Mouse (Mus musculus) lung, postnatal 25 days (tissue): ENCODE data around the gene Ddb1.
A peak's percentile ranks its signal among the peaks of the same experiment; 100 is the strongest.

Experiments used
- DNase-seq: peaks from one replicate; pipeline ENCODE4 v3.0.0; 2022; ENCODE audit warnings: low spot score

Ddb1 gene

DNA sequence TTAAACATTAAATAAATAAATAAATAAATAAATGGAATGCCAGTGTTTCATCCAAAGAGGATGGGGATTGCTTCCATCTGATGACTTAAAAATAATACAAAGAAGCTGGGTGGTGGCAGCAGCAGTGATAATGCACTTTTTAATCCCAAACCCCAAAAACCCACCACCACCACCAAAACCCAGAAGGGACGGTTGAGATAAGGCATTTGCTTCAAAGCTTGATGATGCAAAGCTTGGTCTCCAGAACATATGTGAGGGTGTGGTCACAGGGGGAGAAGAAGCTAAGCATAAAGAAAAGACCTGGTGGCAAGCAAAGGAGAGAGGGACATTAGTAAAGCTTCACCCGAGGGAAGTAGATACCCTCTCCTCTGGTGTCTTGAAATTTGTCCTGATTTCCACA lies 56.8 kb downstream of the Ddb1 start:
- DNase-seq = no peak

- DNase-seq = no peak
Measured at GRCm38 (mm10) chr19:10662665-10663064, 57.5 kb downstream of the Ddb1 start.

DNA sequence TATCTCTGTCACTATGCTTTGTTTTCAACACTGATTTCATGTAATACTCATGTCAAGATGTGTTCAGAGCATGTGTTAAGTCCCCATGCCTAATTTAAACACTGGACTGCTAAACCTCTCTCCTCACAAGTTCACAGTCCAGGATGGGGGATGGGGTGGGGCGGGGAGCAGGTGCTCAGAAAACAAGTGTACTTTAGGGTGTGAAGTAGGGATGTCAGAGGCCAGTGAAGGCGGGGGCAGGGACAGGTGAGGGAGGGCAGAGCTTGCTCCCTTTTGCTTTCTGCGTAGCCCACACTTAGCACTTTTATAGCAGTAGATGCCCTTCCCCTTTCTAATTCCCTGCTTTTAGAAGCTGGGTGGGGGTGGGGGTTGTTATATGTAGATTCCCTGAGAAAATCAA lies 60.0 kb downstream of the Ddb1 start:
- no peak for DNase-seq

DNA sequence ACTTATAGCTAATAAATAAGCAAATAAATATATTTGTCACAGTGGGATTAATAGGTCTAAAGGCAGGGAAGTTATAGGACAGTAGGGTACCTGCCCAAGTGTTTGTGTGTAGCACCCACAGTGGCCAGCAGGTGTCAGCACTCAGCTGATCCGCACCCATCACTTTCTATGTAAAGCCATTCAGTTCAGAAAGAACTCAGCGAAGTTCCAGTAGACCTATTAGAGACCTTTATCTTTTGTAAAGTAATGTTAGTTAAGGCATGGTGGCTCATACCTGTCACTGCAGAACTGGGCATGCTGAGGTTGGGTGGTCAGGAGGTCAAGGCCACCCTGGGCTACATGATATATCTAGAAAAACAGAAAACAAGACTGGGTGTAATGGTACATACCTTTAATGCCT lies 60.4 kb downstream of the Ddb1 start:
- peak; percentile 45 for DNase-seq

GRCm38 (mm10) chr19:10671319-10671718 lies 66.2 kb downstream of the Ddb1 start:
- no peak for DNase-seq

GRCm38 (mm10) chr19:10671854-10672417 lies 66.8 kb downstream of the Ddb1 start:
- no peak for DNase-seq

- no peak for DNase-seq
Measured at GRCm38 (mm10) chr19:10673275-10673674, 68.1 kb downstream of the Ddb1 start.

DNA sequence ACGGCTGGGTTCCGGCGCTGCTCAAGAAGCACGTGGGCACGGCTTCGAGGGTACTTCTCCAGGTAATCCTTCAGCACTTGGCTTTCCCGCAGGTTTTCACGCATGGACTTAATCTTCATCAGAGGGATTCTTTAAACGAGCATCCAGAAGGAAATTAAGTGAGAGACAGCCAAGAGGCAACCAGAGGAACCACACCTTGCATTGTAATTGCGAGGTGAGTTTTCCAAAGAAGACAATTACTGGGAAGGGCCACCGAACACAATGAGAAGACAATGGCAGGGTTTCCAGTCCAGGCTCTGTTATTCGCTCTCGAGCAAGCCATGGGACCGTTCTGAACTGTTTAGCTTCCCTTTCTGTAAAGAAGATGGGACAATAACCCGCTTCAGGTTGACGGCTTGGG lies 71.5 kb downstream of the Ddb1 start:
- no peak for DNase-seq

DNA sequence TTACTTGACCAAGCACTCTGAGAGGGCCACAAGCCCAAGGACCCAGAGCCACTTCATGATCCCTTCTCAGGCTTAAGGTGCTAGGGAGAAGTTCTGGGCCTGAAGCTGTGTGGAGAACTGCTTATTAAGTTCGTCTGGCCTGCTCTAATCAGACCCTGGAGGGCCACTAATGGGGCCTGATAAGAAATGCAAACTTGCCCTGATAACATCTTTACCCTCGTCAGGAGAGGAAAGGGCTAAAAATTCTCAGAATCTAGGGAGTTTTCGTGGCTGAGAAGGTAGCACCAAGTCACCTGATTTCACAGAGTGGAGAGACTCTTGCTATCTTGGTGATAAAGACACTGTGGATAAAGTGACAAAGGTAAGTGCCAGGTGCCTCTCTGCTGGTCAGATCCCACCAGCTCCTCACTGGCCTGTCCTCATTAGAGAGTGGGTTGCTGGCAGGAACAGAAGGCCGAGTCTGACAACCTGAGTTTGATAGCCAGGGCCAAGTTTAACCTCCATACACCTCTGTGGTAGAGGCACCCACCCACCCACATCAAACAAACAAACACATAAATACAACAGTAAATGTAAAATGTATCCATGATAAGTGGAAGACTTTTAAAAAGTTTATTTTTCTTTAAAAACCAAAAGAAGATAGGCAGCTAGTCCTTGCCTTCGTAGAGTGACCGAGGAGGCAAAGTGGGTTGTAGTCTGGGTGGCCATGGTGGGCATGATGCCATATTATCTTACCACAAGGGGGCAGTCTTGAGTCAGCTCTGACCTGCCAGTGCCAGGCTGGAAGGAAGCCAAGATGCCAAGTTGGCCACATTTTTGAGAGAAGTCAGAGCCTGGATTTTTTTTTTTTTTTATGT lies 73.0 kb downstream of the Ddb1 start, which contains the start of gene Pga5:
TSS of gene Pga5 (minus strand) at position 157 of the 857 bp plus-strand sequence.
- peak; percentile 84 for DNase-seq

DNA sequence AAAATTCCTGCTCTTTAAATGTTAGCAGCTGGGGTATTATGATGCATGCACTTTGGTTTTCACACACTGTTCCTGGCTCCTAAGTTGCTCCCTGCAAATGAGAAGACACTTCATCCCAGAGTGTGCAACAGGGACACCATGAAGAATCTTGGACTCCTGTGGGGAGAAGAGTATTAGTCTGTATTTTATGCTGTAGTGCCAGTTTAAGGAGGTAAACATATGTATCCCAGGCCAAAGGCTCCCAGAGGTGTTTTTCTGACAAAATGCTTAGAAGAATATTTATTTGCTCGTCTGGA lies 73.6 kb downstream of the Ddb1 start:
- DNase-seq = no peak
